Mouse (Mus musculus): Measurements from ENCODE around the gene Vmn1r188.
"Not testable (repeated sequence)": the region's sequence is repeated elsewhere in the genome, so short reads cannot be mapped to it uniquely, and the experiment has no call there.

Vmn1r188 gene

GRCm38 (mm10) chr13:22050591-22051522 lies 33.4 kb upstream of the Vmn1r188 start:
- peak; percentile 99 for DNase-seq

- no peak for DNase-seq
Measured at GRCm38 (mm10) chr13:22051523-22051859, 32.7 kb upstream of the Vmn1r188 start.

GRCm38 (mm10) chr13:22053754-22054153 lies 30.5 kb upstream of the Vmn1r188 start:
- no peak for DNase-seq

- no peak for DNase-seq
Measured at GRCm38 (mm10) chr13:22061422-22061821, 22.8 kb upstream of the Vmn1r188 start.

- no peak for DNase-seq
Measured at GRCm38 (mm10) chr13:22063468-22063867, 20.8 kb upstream of the Vmn1r188 start.

GRCm38 (mm10) chr13:22105724-22106123 lies 21.5 kb downstream of the Vmn1r188 start, which contains the start of gene Vmn1r189:
Gene Vmn1r189, minus strand, starts transcription at chr13:22105824.
- not testable (repeated sequence) for DNase-seq

- DNase-seq = not testable (repeated sequence)
Measured at GRCm38 (mm10) chr13:22136495-22137293, 52.5 kb downstream of the Vmn1r188 start.

All from heart, adult 11 months (tissue).